Mouse (Mus musculus): ENCODE measurements around the gene Gsto1. TPM values are rescaled to one million over a fixed set of nuclear protein-coding genes. Genes with fewer than 3 reads are reported as not detected.

Gsto1 gene
- polyA plus RNA-seq (2015; fragmentation: Nextera tagmentation; extraction: Ambion mirVana) = 147 and 172 TPM in 2 replicates

DNA sequence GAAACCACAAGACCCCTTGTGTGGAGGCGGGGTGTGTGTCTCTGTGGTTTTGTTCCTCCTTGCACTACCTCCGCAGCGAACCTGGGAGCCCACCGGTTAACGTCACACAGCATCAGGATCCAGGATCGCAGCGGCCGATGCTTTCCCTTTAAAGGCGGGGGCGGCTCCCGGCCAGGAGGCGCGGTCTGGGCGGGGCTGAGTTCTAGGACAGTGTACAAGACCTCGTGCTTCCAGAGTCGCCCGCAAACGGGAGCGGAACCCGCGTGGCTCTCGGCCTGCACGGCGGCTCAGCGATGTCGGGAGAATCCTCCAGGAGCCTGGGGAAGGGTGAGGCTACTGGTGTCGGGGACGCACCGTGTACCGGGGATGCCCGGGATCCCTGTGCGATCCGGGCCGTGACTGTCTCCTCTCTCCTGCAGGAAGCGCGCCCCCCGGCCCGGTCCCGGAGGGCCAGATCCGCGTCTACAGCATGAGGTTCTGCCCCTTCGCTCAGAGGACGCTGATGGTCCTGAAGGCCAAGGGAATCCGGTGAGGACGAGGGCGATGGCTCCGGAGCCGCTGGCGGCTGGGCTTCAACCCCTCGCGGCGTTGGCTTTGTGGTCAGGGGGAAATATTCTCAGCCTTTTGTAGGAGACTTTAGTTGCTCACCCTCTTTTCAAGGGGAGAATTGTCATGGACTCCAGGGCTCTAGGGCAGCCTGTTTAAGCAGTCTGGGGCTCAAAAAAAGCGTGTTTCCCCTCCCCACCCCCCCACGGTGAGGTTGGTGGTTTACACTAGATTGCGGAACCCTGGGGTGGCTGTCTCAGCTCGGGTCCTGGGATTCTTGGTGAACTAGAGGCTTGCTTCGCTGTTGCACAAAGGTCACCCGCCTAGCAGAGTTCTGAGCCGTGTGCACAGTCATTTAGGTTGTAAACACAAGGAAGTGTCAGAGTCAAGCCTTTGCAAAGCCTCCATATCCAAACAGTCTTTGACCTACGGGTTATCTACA lies at the start of gene Gsto1:
TSS of gene Gsto1 (plus strand) at position 175 of the 988 bp plus-strand sequence.
- Histone ChIP-seq H3K27ac (ENCODE audit: low read length) (peak within 1 kb of the TSS; percentile 68), H3K4me3 (ENCODE audit: low read depth, low read length) (peak within 1 kb of the TSS; percentile 53), H3K4me2 (replicated peaks; ENCODE audit: low read depth, low read length) (peak within 1 kb of the TSS; percentile 87), H3K4me1 (ENCODE audit: insufficient read depth, low read depth, low read length) (peaks cover 15% of the 10 kb centered on the region), H3K27me3 (replicated peaks; ENCODE audit: insufficient read depth, low read length) (no peaks in the 10 kb centered on the region), H3K9ac (replicated peaks; ENCODE audit: low read depth) (peak within 1 kb of the TSS; percentile 54), H3K36me3 (ENCODE audit: insufficient read depth, low read length) (no peaks in the 10 kb centered on the region), H3K9me3 (ENCODE audit: low read length) (no peaks in the 10 kb centered on the region)
- TF ChIP-seq EP300 (IDR thresholded peaks at IDR 0.05) = no peak
- TF ChIP-seq CTCF (IDR thresholded peaks at IDR 0.05) = peak; percentile 5; the same call in 1 of the 2 replicates
- under 1% methylated on average over 59 of the region's 60 CpGs for WGBS
- DNase-seq (ENCODE audit: low spot score) (peak; percentile 92), ATAC-seq (peak; percentile 93)

DNA sequence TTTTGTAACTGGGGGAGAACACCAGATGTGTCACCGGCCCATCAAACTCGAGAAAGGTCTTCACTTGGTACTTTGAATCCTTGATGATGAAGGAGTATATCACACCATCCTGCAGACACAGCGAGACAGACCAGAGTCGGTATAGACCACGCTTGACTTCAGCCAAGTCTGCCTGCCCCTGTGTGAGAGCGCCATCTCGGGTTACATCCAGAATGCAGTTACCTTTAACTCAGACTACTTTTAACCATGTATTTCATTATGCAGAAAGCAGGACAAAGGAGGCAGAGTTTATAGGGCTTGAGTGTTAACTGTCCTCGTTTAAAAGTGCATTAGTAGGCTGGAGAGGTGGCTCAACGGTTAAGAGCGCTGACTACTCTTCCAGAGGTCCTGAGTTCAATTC lies 42.7 kb upstream of the Gsto1 start:
- WGBS = 71% methylated on average over 10 of the region's 10 CpGs

DNA sequence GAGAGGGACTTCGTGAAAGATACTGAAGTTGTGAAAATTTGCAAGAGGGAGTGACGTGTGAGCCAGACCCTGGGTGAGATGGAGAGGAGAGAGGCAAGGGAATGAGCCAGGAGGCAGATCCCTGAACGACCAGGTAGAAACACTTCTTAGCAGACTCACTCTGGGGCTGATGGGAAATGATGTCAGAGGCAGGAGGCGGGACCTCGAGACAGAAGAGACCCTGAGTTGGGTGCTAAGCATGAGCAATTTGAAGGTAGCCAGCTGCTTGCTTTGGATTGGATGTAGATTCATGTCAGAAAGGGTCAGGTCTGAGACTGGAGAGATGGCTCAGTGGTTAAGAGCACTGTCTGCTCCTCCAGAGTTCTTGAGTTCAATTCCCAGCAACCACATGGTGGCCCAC lies 40.0 kb upstream of the Gsto1 start:
- TF ChIP-seq EP300 (IDR thresholded peaks at IDR 0.05) (no peak), CTCF (IDR thresholded peaks at IDR 0.05) (no peak)
- Histone ChIP-seq H3K9ac (replicated peaks; ENCODE audit: low read depth) (no peak overlapping the region), H3K27ac (ENCODE audit: low read length) (no peak overlapping the region), H3K36me3 (ENCODE audit: insufficient read depth, low read length) (no peaks in the 10 kb centered on the region), H3K4me2 (replicated peaks; ENCODE audit: low read depth, low read length) (no peak overlapping the region), H3K9me3 (ENCODE audit: low read length) (no peaks in the 10 kb centered on the region), H3K27me3 (replicated peaks; ENCODE audit: insufficient read depth, low read length) (no peaks in the 10 kb centered on the region), H3K4me3 (ENCODE audit: low read depth, low read length) (no peak overlapping the region), H3K4me1 (ENCODE audit: insufficient read depth, low read depth, low read length) (no peaks in the 10 kb centered on the region)
- DNase-seq (ENCODE audit: low spot score) (no peak), ATAC-seq (no peak)
- 82% methylated on average over 5 of the region's 5 CpGs for WGBS

More for the DNA sequence above, 42.7 kb upstream of the Gsto1 start:
- Histone ChIP-seq H3K36me3 (ENCODE audit: insufficient read depth, low read length) (no peaks in the 10 kb centered on the region), H3K4me1 (ENCODE audit: insufficient read depth, low read depth, low read length) (no peaks in the 10 kb centered on the region), H3K27me3 (replicated peaks; ENCODE audit: insufficient read depth, low read length) (no peaks in the 10 kb centered on the region), H3K9ac (replicated peaks; ENCODE audit: low read depth) (no peak overlapping the region), H3K4me2 (replicated peaks; ENCODE audit: low read depth, low read length) (no peak overlapping the region), H3K27ac (ENCODE audit: low read length) (no peak overlapping the region), H3K4me3 (ENCODE audit: low read depth, low read length) (no peak overlapping the region), H3K9me3 (ENCODE audit: low read length) (no peaks in the 10 kb centered on the region)
- DNase-seq (ENCODE audit: low spot score) = no peak
- no peak for ATAC-seq
- no peak for TF ChIP-seq CTCF (IDR thresholded peaks at IDR 0.05)
- TF ChIP-seq EP300 (IDR thresholded peaks at IDR 0.05) = no peak

DNA sequence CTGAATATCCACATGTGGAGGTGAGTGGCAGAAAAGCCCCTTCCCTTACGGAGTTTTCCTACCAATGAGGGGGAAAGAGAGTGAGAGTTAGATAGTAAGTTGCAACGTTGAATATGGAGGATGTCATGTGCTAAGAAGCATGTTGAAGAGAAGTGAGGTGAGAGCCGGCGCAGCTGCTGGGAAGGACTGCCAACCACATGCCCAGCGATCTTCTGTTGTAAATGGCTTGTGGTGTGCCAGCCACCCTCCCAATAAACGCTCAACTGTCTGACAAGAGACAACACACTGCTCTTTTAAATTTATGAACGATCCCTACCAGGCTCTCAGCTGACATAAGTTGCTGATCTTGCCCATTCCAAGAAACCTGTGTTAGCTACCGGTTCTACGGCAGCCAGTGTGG lies 37.1 kb upstream of the Gsto1 start:
- H3K36me3 ChIP-seq (ENCODE audit: insufficient read depth, low read length) = no peaks in the 10 kb centered on the region
- H3K4me3 ChIP-seq (ENCODE audit: low read depth, low read length) = no peak overlapping the region
- no peak overlapping the region for H3K9ac ChIP-seq (replicated peaks; ENCODE audit: low read depth)
- no peak for ATAC-seq
- 75% methylated on average over 9 of the region's 9 CpGs for WGBS
- H3K4me1 ChIP-seq (ENCODE audit: insufficient read depth, low read depth, low read length) = no peaks in the 10 kb centered on the region
- H3K4me2 ChIP-seq (replicated peaks; ENCODE audit: low read depth, low read length) = no peak overlapping the region
- no peaks in the 10 kb centered on the region for H3K27me3 ChIP-seq (replicated peaks; ENCODE audit: insufficient read depth, low read length)
- no peak overlapping the region for H3K27ac ChIP-seq (ENCODE audit: low read length)
- DNase-seq (ENCODE audit: low spot score) = no peak
- H3K9me3 ChIP-seq (ENCODE audit: low read length) = no peaks in the 10 kb centered on the region
- TF ChIP-seq EP300 (IDR thresholded peaks at IDR 0.05) = no peak
- no peak for TF ChIP-seq CTCF (IDR thresholded peaks at IDR 0.05)

DNA sequence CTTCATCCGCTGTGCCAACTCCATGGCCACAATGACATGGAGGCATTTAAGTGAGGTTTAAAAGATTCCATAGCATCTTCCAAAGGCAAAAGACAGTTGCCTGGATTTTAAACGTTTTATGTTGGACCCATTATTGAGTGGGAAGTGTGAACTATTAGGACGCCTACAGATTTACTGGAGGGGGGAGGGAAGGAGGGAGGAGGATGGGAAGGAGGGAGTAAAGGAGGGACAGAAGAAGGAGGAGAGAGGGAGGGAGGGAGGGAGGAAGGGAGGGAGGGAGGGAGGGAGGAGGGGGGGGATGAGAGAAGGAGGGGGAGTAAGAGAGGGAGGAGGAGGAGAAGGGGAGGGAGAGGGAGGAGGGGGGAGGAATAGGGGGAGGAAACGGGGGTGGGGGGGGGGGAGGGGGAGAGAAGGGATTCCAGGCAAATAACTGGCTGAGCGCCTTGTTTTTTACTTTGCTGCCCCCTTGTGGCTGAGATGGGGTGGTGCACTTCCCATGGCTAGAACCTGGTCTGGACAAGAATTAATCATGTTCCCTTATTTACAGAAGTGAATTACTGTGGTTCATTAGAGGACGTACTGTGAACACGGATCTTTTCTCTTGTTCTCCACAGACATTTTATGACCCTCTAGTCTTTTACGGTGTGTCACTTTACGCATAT lies 33.8 kb upstream of the Gsto1 start:
- Histone ChIP-seq H3K9me3 (ENCODE audit: low read length) (no peaks in the 10 kb centered on the region), H3K27ac (ENCODE audit: low read length) (no peak overlapping the region), H3K4me1 (ENCODE audit: insufficient read depth, low read depth, low read length) (no peaks in the 10 kb centered on the region), H3K36me3 (ENCODE audit: insufficient read depth, low read length) (no peaks in the 10 kb centered on the region), H3K4me3 (ENCODE audit: low read depth, low read length) (no peak overlapping the region), H3K4me2 (replicated peaks; ENCODE audit: low read depth, low read length) (0 out of 2 replicates have a peak overlapping the region, but pooled peaks have one; percentile 17), H3K9ac (replicated peaks; ENCODE audit: low read depth) (no peak overlapping the region), H3K27me3 (replicated peaks; ENCODE audit: insufficient read depth, low read length) (no peaks in the 10 kb centered on the region)
- WGBS = 22% methylated on average over 9 of the region's 9 CpGs
- TF ChIP-seq CTCF (IDR thresholded peaks at IDR 0.05) (peak; percentile 78), EP300 (IDR thresholded peaks at IDR 0.05) (no peak)
- ATAC-seq (peak; percentile 47; the same call in 1 of the 2 replicates), DNase-seq (ENCODE audit: low spot score) (peak; percentile 69)

DNA sequence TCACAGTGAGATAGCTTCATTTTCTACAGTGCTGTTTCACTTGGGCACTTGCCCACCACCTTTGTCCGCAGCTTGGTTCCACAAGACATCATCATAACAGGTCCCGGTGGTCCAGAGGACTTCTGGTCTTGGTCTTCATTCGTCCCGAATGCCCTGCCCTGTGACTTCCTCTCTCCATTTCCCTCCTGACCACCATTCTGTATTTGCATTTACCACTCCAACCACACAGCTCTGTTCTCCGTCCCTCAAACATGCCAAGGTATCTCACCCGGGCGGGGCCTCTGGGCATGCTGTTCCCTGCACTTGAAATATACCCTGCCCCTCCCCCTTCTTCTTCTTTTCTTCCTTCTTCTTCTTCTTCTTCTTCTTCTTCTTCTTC lies 33.3 kb upstream of the Gsto1 start:
- no peak; the same call in 1 of the 2 replicates for ATAC-seq
- DNase-seq (ENCODE audit: low spot score) = no peak
- Histone ChIP-seq H3K4me1 (ENCODE audit: insufficient read depth, low read depth, low read length) (no peaks in the 10 kb centered on the region), H3K9ac (replicated peaks; ENCODE audit: low read depth) (no peak overlapping the region), H3K4me3 (ENCODE audit: low read depth, low read length) (no peak overlapping the region), H3K27ac (ENCODE audit: low read length) (no peak overlapping the region), H3K36me3 (ENCODE audit: insufficient read depth, low read length) (no peaks in the 10 kb centered on the region), H3K4me2 (replicated peaks; ENCODE audit: low read depth, low read length) (0 out of 2 replicates have a peak overlapping the region, but pooled peaks have one; percentile 17), H3K27me3 (replicated peaks; ENCODE audit: insufficient read depth, low read length) (no peaks in the 10 kb centered on the region), H3K9me3 (ENCODE audit: low read length) (no peaks in the 10 kb centered on the region)
- 39% methylated on average over 7 of the region's 7 CpGs for WGBS
- TF ChIP-seq CTCF (IDR thresholded peaks at IDR 0.05) = no peak
- TF ChIP-seq EP300 (IDR thresholded peaks at IDR 0.05) = no peak
